Mouse (Mus musculus) liver, embryonic 14.5 days (tissue): ENCODE data around the gene Adm. TPM values are rescaled to one million over a fixed set of nuclear protein-coding genes. Genes with fewer than 3 reads are reported as not detected.
"Not testable (repeated sequence)": the region's sequence is repeated elsewhere in the genome, so short reads cannot be mapped to it uniquely, and the experiment has no call there.

Experiments
- ATAC-seq: fragments of 200-750 bp; cut with Nextera tagmentation; 2 replicates; pipeline ENCODE4 v1.8.0; 2017; ENCODE audit warnings: moderate number of reproducible peaks, mild to moderate bottlenecking, moderate library complexity; ENCODE audit not compliant: insufficient read depth
- DNase-seq, 3 experiments: peaks; one replicate each; pipeline ENCODE4 v3.0.0-alpha.2; 2012 to 2013; ENCODE audit warnings: low read depth in 3 of 3, low spot score in 3 of 3
- H3K27ac ChIP-seq: fragments of 300-500 bp; sonication (generic); 2 replicates; pipeline ENCODE4 v1.5.1; 2014; ENCODE audit warnings: moderate library complexity, mild to moderate bottlenecking, control low read depth, inconsistent platforms
- H3K27me3 ChIP-seq: fragments of 300-500 bp; sonication (generic); 2 replicates; pipeline ENCODE4 v1.6.1; 2014; ENCODE audit warnings: mild to moderate bottlenecking, low read length, moderate library complexity; ENCODE audit not compliant: control insufficient read depth, insufficient read depth
- H3K36me3 ChIP-seq: fragments of 300-500 bp; sonication (generic); replicated peaks from 2 replicates; pipeline ENCODE4 v1.6.1; 2014; ENCODE audit warnings: low read depth; ENCODE audit not compliant: control insufficient read depth, insufficient read depth
- H3K4me1 ChIP-seq, 2 experiments: fragments of 200-500 bp in 1 of 2; fragments of 300-500 bp in 1 of 2; sonication (generic) in 1 of 2; replicated peaks; 2 replicates each; pipeline ENCODE4 v1.6.1; 2012 to 2014; ENCODE audit warnings: antibody characterized with exemption in 1 of 2, inconsistent platforms in 1 of 2, low read length in 1 of 2; ENCODE audit not compliant: control insufficient read depth in 2 of 2, insufficient read depth in 2 of 2
- H3K4me2 ChIP-seq: fragments of 300-500 bp; sonication (generic); 2 replicates; pipeline ENCODE4 v1.6.1; 2014; ENCODE audit warnings: low read depth, mild to moderate bottlenecking, control low read depth, moderate library complexity
- H3K4me3 ChIP-seq, 2 experiments: fragments of 200-500 bp in 1 of 2; fragments of 300-500 bp in 1 of 2; sonication (generic) in 1 of 2; 2 replicates each; pipeline ENCODE4 v1.5.1; 2012 to 2014; ENCODE audit warnings: low read depth in 2 of 2, low read length in 2 of 2, mild to moderate bottlenecking in 2 of 2, control low read depth in 1 of 2, inconsistent platforms in 1 of 2, moderate library complexity in 1 of 2; ENCODE audit not compliant: insufficient read depth in 1 of 2
- H3K9ac ChIP-seq: fragments of 300-500 bp; sonication (generic); replicated peaks from 2 replicates; pipeline ENCODE4 v1.6.1; 2014; ENCODE audit warnings: mild to moderate bottlenecking, control low read depth, moderate library complexity
- H3K9me3 ChIP-seq: fragments of 300-500 bp; sonication (generic); 2 replicates; pipeline ENCODE4 v1.6.1; 2016; ENCODE audit warnings: low read length, mixed read lengths; ENCODE audit not compliant: control insufficient read depth
- CTCF ChIP-seq: IDR thresholded peaks from 2 replicates; pipeline ENCODE4 v1.5.1; 2016; ENCODE audit warnings: antibody characterized with exemption, low read depth, control low read depth
- EP300 ChIP-seq: IDR thresholded peaks from 2 replicates; pipeline ENCODE4 v1.6.1; 2016; ENCODE audit warnings: antibody characterized with exemption, low read depth
- WGBS: fragments of 180-500 bp; shearing (Covaris S2); extraction: QIAGEN DNeasy Blood & Tissue Kit; methylation state at CpG from one replicate; pipeline ENCODE4 v1.1.7; 2014; ENCODE audit not compliant: insufficient replicate concordance; 5-methylcytosine and 5-hydroxymethylcytosine counted together
- polyA plus RNA-seq, 2 experiments: library from polyadenylated mRNA; depleted of rRNA in 1 of 2; stranded (reverse) in 1 of 2; unstranded in 1 of 2; fragments of >200 nt; fragmentation: Nextera tagmentation in 1 of 2; extraction: Ambion mirVana in 1 of 2; gene quantifications; 2 replicates each; pipeline versions ENCODE4 v1.2.1 to v1.2.3; 2012 to 2014

The Adm gene
- polyA plus RNA-seq (2012; rRNA removed) (1.5 TPM in 2 replicates), polyA plus RNA-seq (2014; fragmentation: Nextera tagmentation; extraction: Ambion mirVana) (1.2 and 1.4 TPM in 2 replicates)

DNA sequence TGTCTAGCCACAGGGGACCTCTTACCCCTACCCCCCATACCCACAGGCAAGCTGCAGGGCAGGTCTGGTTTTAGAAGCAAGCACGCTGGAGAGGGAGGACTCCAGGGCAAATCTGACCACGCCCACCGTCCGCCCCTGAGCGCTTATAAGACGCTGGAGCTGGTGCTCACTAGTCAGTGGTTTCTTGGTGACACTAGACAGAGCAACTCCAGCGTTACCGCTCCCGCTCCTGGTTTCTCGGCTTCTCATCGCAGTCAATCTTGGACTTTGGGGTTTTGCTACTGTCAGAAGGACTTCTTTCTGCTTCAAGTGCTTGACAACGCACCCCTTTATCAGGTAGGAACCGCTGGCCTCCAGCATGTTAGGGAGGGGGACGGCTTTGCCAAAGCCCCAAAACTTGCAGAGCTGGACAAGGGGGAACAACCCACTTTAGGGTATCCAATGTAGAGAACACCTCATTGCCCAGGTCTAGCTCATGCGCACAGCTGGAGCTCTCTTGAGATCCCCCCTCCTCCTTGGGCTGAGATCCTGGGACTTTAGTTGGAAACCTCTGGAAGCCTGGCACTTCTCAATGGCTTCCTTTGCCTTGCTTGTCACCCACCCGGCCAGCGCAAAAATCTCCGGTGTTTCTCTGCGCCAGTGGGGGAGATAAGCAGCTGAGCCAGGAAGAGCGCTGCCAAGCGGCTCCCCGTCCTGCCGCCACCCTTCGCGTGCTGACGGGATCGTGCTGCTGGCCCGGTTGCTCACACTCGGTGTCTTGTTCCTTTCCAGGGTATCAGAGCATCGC lies at the start of gene Adm:
Gene Adm, plus strand, starts transcription at position 176 of the 787 bp plus-strand sequence.
- no peak for ATAC-seq
- Histone ChIP-seq H3K27ac (no peak within 1 kb of the TSS), H3K4me2 (peak within 1 kb of the TSS; percentile 42), H3K36me3 (no peaks in the 10 kb centered on the region), H3K4me3 (peak within 1 kb of the TSS; percentile 35 to 45), H3K27me3 (peaks cover 74% of the 10 kb centered on the region), H3K9ac (no peak within 1 kb of the TSS), H3K9me3 (no peaks in the 10 kb centered on the region), H3K4me1 (no peaks in the 10 kb centered on the region)
- WGBS: under 1% methylated on average over 30 of the region's 30 CpGs
- TF ChIP-seq CTCF: no peak
- TF ChIP-seq EP300: no peak
- DNase-seq: no peak

DNA sequence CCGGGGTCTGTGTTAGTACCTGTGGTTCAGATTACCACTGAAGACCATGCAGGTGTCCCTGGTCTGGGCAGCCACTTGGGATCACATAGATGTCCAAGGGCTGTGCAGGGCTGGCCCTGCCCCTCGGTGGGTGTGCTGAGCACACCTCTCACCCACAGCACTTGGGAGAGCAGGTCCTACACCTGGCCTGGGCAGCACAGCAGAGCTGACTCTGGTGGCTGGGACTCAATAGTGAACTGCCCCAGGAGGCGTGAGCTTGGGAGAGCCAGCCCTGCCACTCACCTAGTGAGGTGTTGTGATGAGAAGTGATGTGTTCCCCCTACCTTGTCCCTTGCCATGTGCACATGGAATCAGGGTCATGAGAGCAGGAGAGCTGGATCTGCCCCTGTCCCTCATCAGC lies 43.8 kb upstream of the Adm start:
- Histone ChIP-seq H3K9me3 (no peaks in the 10 kb centered on the region), H3K4me3 (no peak overlapping the region), H3K27ac (no peak overlapping the region), H3K4me2 (no peak overlapping the region), H3K9ac (no peak overlapping the region), H3K27me3 (no peaks in the 10 kb centered on the region), H3K36me3 (no peaks in the 10 kb centered on the region), H3K4me1 (no peaks in the 10 kb centered on the region)
- DNase-seq (no peak), ATAC-seq (no peak)
- WGBS: 58% methylated on average over 3 of the region's 3 CpGs
- TF ChIP-seq CTCF (no peak), EP300 (no peak)

DNA sequence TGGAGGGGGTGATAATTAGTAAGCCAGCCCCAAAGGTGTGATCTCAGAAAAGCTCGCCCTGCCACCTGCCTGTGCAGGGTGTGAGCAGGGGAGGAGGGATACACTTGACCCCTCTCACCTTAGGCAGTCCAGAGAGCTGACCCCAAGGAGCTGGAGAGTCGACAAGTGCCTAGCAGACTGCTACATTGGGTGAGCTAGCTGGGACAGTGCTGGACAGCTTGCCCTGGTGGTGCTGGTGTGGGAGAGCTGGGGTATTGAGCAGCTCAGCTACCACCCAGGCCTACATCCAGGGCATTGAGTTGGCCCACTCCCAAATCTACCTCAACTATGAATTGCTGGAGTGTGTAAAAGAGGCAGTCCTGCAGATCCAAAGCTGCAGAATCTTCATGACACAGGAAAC lies 43.3 kb upstream of the Adm start:
- TF ChIP-seq CTCF (no peak), EP300 (no peak)
- no peak overlapping the region for H3K9ac ChIP-seq
- no peak overlapping the region for H3K4me2 ChIP-seq
- no peaks in the 10 kb centered on the region for H3K27me3 ChIP-seq
- DNase-seq: no peak
- no peaks in the 10 kb centered on the region for H3K9me3 ChIP-seq
- 44% methylated on average over 2 of the region's 2 CpGs for WGBS
- H3K4me1 ChIP-seq: no peaks in the 10 kb centered on the region
- H3K27ac ChIP-seq: no peak overlapping the region
- H3K4me3 ChIP-seq: no peak overlapping the region
- no peak for ATAC-seq
- H3K36me3 ChIP-seq: no peaks in the 10 kb centered on the region

GRCm38 (mm10) chr7:110585250-110585649 lies 42.2 kb upstream of the Adm start:
- no peak overlapping the region for H3K9ac ChIP-seq
- H3K4me1 ChIP-seq: no peaks in the 10 kb centered on the region
- no peaks in the 10 kb centered on the region for H3K27me3 ChIP-seq
- WGBS: 61% methylated on average over 2 of the region's 2 CpGs
- TF ChIP-seq CTCF: no peak
- no peak for TF ChIP-seq EP300
- ATAC-seq (no peak), DNase-seq (no peak)
- no peaks in the 10 kb centered on the region for H3K9me3 ChIP-seq
- no peak overlapping the region for H3K27ac ChIP-seq
- no peaks in the 10 kb centered on the region for H3K36me3 ChIP-seq
- no peak overlapping the region for H3K4me3 ChIP-seq
- no peak overlapping the region for H3K4me2 ChIP-seq

- Histone ChIP-seq H3K27ac (no peak overlapping the region), H3K27me3 (no peaks in the 10 kb centered on the region), H3K4me2 (no peak overlapping the region), H3K9ac (no peak overlapping the region), H3K9me3 (no peaks in the 10 kb centered on the region), H3K36me3 (no peaks in the 10 kb centered on the region), H3K4me3 (no peak overlapping the region), H3K4me1 (no peaks in the 10 kb centered on the region)
- ATAC-seq: no peak
- DNase-seq: no peak
- TF ChIP-seq CTCF (no peak), EP300 (no peak)
- 48% methylated on average over 1 of the region's 1 CpGs for WGBS
Measured at GRCm38 (mm10) chr7:110587721-110588120, 39.7 kb upstream of the Adm start.

- not testable (repeated sequence) for DNase-seq, H3K4me1 ChIP-seq, H3K4me2 ChIP-seq, H3K9ac ChIP-seq, H3K27ac ChIP-seq, H3K9me3 ChIP-seq, ATAC-seq, H3K4me3 ChIP-seq, H3K36me3 ChIP-seq, H3K27me3 ChIP-seq
- 50% methylated on average over 3 of the region's 3 CpGs for WGBS
Measured at GRCm38 (mm10) chr7:110593991-110594390, 33.5 kb upstream of the Adm start.
